Mouse (Mus musculus) urinary bladder, postnatal 36 days (tissue): ENCODE measurements around the gene Sema5a.

Source experiments
- DNase-seq, 2 experiments: peaks; one replicate each; pipeline ENCODE4 v3.0.0; 2022; ENCODE audit warnings: low spot score in 2 of 2, mixed read lengths in 1 of 2

The Sema5a gene

DNA sequence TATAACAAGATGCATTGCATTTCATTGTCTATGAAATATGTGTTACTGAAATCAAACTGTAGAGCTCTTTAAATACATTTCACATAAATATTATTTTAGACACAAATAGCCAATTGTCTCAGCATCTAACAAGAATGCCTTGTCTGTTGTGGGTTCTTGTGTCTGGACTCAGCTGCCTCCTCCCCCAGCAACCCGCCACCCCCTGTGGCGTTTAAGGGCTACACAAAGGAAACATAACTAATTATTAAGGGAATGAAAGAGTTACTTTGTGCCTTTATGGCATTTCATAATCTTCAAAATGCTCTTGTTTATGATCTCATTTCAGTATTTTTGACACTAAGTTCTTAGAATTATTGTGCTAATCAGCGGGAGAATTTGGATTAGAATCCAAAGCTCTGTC, 298.6 kb downstream of the Sema5a start:
- DNase-seq = no peak

DNA sequence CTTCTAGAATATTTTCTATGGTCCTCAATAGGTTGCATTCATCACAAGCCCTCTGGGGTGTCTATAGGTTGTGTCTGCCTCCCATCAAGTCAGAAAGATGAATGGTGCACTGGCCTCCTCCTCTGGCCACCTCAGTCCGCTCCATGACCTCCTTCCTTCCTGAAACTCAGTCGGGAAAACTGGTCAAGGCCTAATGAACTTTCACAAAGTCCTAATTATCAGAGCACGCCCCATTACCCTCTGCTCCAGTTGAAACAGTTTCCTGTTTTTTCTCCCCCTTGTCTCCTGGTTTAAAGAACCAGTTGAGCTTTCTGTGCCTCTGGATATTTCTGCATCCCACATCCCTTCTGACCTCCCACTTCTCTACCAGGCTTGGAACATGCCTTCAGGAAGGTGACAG, 300.8 kb downstream of the Sema5a start:
- DNase-seq = no peak

DNA sequence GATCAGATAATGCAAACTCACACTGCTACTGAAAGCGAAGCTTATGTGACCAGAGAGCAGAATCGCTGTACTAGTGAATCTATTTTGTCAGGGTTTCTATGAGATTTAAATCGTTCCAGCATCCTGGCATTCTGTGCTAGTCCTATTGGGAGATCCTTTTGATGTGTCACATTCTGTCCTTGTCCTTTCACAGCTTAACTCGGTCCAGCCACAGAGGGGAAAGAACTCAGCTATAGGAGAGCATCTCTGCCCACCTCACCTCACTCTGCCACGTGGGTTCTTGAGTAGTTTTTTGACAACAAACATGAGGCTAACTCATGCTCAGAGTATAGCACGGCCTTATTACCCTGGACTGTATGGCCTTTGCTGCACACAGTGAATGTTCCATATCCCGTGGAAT, 302.1 kb downstream of the Sema5a start:
- DNase-seq = no peak

DNA sequence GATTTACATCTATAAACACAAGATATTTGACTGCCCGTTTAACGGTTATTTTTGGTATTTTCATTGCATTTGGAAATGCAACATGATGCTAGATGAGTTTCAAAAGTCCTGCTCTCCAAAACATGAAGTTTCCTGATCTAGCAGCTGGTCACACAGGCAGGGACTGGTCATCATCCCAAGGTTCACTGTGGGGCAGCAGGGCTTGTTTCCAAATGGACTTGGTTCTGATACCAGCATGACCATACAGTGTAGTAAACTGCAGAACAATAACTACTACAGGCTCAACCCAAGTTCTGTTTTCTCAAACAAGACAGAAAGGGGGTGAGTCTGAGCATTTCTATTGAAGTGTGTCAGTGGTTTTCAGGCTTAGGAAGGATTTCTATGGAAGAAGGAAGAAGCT, 314.3 kb downstream of the Sema5a start:
- DNase-seq = no peak

GRCm38 (mm10) chr15:32562600-32562999, 318.0 kb downstream of the Sema5a start:
- DNase-seq = no peak

GRCm38 (mm10) chr15:32568181-32568857, 323.7 kb downstream of the Sema5a start:
- no peak for DNase-seq

DNA sequence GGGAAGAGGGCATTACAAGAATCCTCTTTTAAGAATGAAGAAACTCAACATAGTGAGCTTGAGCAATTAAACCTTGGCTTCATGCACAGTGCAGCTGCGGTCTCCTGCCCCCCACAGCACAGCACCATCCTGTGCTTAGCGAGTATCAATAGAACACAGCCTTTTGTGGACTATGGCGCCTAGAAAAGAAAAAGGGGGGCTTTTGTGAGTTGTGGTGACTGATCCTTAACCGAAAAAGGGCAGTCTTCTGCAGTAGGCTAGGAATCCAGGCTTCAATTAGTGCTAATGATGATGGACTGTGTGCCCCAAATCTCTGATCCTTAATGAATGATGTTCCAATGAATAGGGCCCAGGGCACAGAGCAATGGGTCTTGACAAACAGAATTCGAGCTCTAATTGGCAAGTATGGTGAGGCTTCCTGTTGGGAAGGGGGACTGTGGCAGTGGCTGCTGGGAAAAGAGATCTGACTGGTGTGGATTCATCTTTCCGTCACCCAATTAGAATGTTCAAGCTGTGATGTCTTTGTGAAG, 324.3 kb downstream of the Sema5a start:
- no peak for DNase-seq

- DNase-seq = no peak
Observed at GRCm38 (mm10) chr15:32574327-32574726, 329.7 kb downstream of the Sema5a start.

- no peak for DNase-seq
Observed at GRCm38 (mm10) chr15:32575212-32575611, 330.6 kb downstream of the Sema5a start.

DNA sequence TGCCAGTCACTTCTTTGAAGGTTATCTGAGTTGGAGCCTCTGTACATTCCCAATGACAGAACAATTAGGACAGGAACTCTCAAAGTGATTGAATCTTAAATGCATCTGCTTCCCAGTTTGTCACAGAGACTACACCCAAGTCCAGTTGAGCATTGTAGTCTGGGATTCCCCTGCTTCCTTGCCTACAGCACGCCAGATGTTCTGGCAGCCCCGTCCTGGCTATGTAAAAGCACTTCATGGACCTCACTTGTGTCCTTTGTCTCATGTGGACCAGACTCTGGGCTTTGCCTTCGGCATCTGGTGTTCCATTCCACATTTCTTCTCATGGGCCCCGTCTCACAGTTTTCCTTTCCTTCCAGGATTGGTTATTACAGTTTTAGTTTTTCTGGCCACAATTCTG, 334.7 kb downstream of the Sema5a start:
- no peak for DNase-seq

DNA sequence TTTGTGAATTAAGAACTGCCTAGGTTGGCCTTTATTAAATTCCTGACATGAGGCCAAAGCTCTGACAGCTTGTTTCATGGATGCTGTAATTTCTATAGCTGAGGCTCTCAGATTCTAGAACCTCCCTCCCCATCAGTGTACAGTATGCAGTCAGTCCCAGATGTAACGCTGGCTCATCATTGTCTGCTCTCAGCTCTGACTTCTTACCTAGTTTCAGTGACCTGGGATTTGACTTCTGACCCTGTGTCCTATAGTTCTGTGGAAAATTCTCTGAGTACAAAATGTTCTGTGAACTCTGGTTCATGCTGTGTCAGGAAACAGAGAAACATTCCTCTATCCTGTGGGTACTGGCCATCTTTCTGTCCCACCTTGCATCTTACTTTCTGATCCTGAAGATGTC, 346.0 kb downstream of the Sema5a start:
- DNase-seq = no peak

DNA sequence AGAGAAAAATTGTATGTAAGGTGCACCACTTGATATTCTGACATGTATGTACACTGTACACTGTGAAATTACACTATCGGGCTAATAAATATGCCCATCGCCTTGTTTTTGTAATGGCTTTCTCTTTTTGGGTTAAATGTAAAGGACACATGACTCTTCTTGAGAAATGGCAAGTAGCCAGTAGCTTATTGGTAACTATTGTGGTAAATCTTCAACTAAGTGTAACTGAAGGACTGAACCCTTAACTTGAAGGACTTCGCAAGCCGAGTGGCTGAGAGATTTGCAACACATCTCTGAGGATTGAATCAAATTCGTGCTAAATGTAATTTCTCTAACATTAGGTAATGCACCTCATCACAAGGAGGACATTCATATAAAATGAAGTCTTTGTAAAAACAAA, 349.1 kb downstream of the Sema5a start:
- no peak for DNase-seq

DNA sequence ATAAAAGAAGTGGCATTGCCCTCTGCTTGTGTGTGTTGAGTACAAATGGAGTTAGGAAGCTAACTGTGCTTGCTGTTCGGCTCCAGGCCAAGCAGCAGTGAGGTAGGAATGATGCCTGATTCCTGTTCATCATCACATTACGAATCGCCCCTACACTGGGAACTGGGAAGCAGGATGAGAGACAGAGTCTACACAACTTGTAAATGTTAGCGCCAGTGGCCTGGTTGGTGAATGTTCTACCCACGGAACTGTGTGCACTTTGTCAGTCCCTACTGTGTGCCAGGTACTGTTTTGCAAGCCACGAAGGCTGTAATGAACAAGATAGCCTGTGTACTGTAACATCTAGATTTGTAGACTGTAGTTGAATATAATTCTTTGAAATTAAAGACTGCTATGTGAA, 352.0 kb downstream of the Sema5a start:
- no peak for DNase-seq

GRCm38 (mm10) chr15:32597189-32597588, 352.6 kb downstream of the Sema5a start:
- no peak for DNase-seq

- DNase-seq = no peak
Observed at GRCm38 (mm10) chr15:32607236-32607635, 362.6 kb downstream of the Sema5a start.

DNA sequence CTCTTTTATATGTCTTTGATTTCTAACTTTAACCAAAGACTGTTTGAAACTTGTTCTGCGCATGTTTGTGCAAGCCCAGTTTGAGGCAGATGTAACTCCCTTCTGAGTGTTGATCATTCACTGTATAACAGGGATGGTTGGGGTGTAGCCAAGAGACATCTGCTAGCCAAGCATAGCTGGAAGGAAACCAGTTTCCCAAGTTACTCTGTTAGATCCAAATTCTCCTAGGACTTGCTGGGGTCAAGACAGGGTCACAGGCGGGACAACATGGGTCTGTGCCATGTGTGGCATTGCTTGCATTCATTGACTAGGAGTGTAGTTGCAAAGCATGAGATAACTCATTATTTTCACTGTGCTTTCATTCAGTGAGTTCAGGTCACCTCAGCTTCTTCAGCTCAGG, 366.2 kb downstream of the Sema5a start:
- peak in 1 of 2 experiments; percentile 17 for DNase-seq

- DNase-seq = no peak
Observed at GRCm38 (mm10) chr15:32611201-32611600, 366.6 kb downstream of the Sema5a start.

DNA sequence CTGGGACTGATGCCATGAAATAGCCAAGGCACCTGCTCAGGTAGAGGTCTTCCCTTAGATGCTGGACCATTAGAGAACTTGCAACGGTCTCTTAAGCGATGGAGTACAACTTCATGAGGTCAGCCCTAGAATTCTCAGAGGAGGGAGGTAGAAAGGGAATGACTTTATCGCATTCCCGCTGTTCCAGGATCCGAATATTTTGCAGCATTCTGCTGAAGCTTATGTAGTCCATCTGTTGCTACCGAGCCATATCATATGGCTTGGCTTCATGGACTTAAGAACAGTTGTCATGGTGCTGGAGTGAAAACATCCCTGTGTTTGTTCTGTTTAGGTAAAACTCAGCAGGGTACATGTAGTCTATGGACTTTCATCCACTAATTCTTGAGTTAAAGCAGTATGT, 369.1 kb downstream of the Sema5a start:
- DNase-seq = no peak

DNA sequence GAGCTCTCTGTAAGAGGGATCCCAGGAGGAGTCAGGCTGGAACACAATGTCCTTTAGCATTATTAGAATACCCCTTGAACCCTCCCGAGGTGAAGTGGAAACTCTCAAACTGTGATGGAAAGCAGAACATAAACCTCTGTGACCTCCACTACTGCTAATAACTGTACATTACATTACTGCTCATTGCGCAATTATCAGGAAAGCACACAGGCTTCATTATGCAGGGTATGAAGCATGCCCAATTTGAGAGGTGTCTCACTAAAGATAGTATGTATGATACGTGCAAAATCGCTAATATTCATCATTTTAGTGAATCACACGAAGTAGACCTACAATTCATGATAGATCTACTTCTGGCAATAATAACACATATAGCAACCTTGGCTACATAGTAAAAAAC, 371.2 kb downstream of the Sema5a start:
- no peak for DNase-seq

DNA sequence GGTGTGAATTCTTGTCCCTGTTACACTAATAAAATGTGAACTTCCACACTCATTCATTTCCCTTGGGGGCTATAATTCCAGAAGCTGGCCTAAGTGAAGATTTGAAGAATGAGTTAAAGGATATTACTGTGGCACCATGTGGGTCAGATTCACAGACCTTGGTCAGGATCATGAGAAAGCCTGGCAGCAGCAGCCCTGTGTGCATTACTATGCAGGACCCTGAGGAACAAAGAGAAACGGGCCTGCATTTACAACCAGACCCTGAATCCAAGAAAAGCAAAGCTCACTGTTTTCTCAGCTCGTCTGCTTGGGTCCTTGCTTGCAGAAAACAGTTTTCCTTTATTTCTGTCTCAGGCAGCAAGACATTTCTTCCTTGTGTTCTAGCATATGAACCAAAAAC, 374.6 kb downstream of the Sema5a start:
- DNase-seq = no peak

DNA sequence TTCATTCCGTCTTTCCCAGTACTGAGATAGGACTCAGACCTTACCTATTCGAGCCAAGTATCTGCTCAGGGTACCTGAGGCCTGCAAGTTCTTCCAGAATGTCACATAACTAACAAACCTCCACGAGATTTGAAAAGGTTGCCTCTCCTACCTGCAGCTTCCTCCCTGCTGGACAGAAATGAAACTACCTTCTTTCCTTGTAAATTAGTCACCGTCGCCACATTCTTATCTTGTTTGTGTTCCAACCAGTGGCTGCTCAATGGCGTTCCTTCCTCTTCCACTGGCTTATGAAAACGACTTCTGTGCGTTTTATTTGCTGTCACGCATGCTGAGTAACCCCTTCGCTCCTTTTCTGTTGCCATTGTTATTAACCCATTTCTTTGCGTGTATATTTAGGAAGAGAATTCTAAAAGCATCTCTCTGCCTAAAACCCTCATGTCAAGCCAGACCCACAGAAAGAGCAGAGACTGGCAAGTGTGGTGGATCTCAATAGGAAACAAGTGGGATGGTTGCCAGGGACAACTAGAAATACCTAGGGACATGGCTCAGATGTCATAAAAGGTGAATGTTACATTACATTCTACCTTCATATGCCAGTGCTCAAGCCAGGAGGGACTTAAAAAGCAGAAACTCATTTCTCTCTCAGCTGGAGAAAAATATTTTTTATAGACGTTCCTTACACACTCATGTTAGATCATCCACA, 378.6 kb downstream of the Sema5a start:
- no peak for DNase-seq

- no peak for DNase-seq
Observed at GRCm38 (mm10) chr15:32624106-32624505, 379.5 kb downstream of the Sema5a start.

- no peak for DNase-seq
Observed at GRCm38 (mm10) chr15:32626031-32626430, 381.4 kb downstream of the Sema5a start.
